Mouse (Mus musculus): ENCODE measurements around the gene Dnah12. TPM values are rescaled to one million over a fixed set of nuclear protein-coding genes. Genes with fewer than 3 reads are reported as not detected.

The Dnah12 gene
- polyA plus RNA-seq, 1 experiment from 2014 or later = 0.01 TPM

DNA sequence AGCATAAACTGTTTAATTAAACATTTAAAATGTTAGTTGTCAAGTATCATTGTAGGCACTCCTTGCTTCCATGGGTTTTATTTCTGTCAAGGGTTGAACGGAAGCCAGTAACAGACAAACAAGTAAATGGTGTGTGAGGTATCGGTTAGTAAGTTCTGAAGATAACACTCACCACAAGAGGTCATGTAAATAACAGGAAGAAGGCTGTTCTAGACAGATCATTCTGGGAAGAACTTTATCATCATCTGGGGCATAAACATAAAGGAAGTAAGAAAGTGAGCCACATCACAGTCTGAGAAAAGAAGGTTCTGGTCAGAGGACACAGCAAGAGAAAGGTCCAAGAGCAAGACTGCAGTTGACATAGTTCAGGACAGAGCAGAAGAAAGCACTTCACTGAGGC lies 132.9 kb downstream of the Dnah12 start:
- Histone ChIP-seq H3K27ac (replicated peaks) (no peak overlapping the region), H3K9ac (no peak overlapping the region), H3K4me3 (no peak overlapping the region), H3K4me2 (no peak overlapping the region), H3K4me1 (replicated peaks) (no peaks in the 10 kb centered on the region), H3K36me3 (no peaks in the 10 kb centered on the region), H3K9me3 (no peaks in the 10 kb centered on the region), H3K27me3 (no peaks in the 10 kb centered on the region)
- WGBS = 91% methylated on average over 2 of the region's 2 CpGs
- no peak for ATAC-seq (ENCODE audit: low read depth)

DNA sequence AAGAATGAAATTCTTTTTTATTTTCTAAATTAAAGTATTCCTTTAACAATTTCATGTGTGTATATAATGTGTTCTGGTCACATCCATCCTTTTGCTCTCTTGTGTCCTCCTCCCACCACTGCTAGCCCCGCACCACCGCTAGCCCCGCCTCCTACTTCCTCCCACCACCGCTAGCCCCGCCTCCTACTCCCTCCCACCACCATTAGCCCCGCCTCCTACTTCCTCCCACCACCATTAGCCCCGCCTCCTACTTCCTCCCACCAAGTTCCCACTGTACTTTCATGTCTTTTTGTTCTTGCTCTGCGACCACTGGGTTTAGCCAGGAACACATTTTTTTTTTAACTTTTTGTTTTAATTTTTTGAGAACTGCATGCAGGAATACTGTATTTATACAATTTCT lies 160.0 kb downstream of the Dnah12 start:
- H3K27me3 ChIP-seq = no peaks in the 10 kb centered on the region
- no peak overlapping the region for H3K4me2 ChIP-seq
- H3K4me1 ChIP-seq (replicated peaks) = no peaks in the 10 kb centered on the region
- H3K27ac ChIP-seq (replicated peaks) = no peak overlapping the region
- WGBS = 81% methylated on average over 8 of the region's 8 CpGs
- no peak overlapping the region for H3K4me3 ChIP-seq
- no peak for ATAC-seq (ENCODE audit: low read depth)
- no peak overlapping the region for H3K9ac ChIP-seq
- H3K9me3 ChIP-seq = no peaks in the 10 kb centered on the region
- no peaks in the 10 kb centered on the region for H3K36me3 ChIP-seq

DNA sequence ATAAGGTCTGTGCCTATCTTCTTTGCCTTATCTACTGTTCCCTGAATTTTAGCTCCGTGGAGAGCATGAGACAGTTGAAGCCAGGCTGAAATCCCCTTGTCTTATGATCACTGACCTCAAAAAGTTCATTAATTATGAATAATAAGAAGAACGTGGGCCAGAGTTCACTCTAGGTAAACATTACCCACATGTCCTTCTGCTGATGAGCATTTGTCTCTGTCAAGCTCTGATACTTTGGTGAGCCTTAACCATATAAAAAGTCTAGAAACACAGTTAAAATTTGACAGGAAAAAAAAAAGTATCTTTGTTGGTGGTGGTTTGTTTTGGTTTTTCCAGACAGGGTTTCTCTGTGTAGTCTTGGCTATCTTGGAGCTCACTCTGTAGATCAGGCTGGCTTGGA lies 161.0 kb downstream of the Dnah12 start:
- H3K9ac ChIP-seq = no peak overlapping the region
- H3K4me1 ChIP-seq (replicated peaks) = no peaks in the 10 kb centered on the region
- no peaks in the 10 kb centered on the region for H3K36me3 ChIP-seq
- WGBS = 82% methylated on average over 2 of the region's 2 CpGs
- no peaks in the 10 kb centered on the region for H3K27me3 ChIP-seq
- H3K27ac ChIP-seq (replicated peaks) = no peak overlapping the region
- no peak overlapping the region for H3K4me2 ChIP-seq
- H3K4me3 ChIP-seq = no peak overlapping the region
- no peaks in the 10 kb centered on the region for H3K9me3 ChIP-seq
- no peak for ATAC-seq (ENCODE audit: low read depth)

DNA sequence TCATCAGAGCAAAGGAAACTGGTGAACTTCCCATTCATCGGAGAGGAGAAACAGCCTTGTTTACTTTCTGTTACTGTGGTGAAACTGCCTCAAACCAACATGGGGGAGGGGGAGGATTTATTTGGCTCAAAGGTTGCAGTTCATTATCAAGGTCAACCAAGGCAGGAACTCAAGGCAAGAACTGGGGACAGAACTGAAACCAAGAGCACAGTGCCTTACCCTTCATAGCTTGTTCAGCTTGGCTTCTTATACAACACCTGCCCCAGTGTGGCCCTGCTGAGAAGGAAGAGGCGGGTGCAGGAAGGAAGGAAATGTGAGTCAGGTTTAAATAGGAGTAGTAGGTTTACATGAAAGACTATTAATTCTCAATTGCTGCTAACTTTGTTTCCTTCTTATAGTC lies 165.3 kb downstream of the Dnah12 start:
- ATAC-seq (ENCODE audit: low read depth) = no peak
- Histone ChIP-seq H3K27ac (replicated peaks) (no peak overlapping the region), H3K9me3 (no peaks in the 10 kb centered on the region), H3K4me1 (replicated peaks) (no peaks in the 10 kb centered on the region), H3K4me2 (no peak overlapping the region), H3K9ac (no peak overlapping the region), H3K27me3 (no peaks in the 10 kb centered on the region), H3K4me3 (no peak overlapping the region), H3K36me3 (no peaks in the 10 kb centered on the region)
- WGBS = 79% methylated on average over 2 of the region's 2 CpGs

DNA sequence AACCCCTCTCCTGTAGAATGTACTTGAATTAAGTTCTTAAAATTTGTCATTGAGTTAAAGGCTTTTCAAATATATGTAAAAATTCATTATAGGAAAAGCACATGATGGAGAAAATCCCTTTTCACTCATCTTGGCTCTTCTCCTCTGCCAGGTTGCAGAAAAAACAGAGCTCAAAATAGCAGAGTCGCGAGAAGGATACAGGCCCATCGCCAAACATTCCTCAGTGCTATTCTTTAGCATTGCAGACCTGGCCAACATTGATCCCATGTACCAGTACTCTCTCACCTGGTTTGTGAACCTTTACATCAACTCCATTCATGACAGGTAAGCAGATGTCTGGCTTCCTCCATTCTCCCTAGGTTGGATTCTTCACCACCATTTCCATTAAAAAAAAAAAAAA lies 165.9 kb downstream of the Dnah12 start:
- H3K27ac ChIP-seq (replicated peaks) = no peak overlapping the region
- ATAC-seq (ENCODE audit: low read depth) = no peak
- no peaks in the 10 kb centered on the region for H3K36me3 ChIP-seq
- H3K4me2 ChIP-seq = no peak overlapping the region
- WGBS = 89% methylated on average over 3 of the region's 3 CpGs
- H3K9me3 ChIP-seq = no peaks in the 10 kb centered on the region
- H3K9ac ChIP-seq = no peak overlapping the region
- H3K4me3 ChIP-seq = no peak overlapping the region
- no peaks in the 10 kb centered on the region for H3K27me3 ChIP-seq
- H3K4me1 ChIP-seq (replicated peaks) = no peaks in the 10 kb centered on the region

DNA sequence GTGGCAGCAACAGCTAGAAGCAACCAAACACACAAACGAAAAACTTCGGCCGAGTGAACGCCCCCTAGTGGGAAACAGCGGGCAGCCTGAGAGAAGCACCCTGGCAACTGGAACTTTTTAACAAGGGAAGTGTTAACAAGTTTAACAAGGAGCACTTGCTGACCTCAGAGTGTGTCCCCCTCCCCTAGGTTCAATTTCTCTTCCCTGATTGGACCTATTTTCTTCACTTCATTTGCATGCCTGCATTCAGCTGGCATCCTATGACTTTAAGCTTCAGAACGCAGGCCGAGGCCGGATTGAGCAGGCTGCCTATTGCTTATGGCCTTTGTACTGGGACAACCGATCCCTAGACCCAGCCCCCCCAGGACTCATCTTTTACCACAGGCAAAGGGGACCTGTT lies 174.3 kb downstream of the Dnah12 start:
- Histone ChIP-seq H3K4me1 (replicated peaks) (no peaks in the 10 kb centered on the region), H3K9me3 (no peaks in the 10 kb centered on the region), H3K27ac (replicated peaks) (no peak overlapping the region), H3K4me3 (no peak overlapping the region), H3K36me3 (no peaks in the 10 kb centered on the region), H3K27me3 (no peaks in the 10 kb centered on the region), H3K9ac (no peak overlapping the region), H3K4me2 (no peak overlapping the region)
- no peak for ATAC-seq (ENCODE audit: low read depth)
- WGBS = 68% methylated on average over 9 of the region's 9 CpGs

DNA sequence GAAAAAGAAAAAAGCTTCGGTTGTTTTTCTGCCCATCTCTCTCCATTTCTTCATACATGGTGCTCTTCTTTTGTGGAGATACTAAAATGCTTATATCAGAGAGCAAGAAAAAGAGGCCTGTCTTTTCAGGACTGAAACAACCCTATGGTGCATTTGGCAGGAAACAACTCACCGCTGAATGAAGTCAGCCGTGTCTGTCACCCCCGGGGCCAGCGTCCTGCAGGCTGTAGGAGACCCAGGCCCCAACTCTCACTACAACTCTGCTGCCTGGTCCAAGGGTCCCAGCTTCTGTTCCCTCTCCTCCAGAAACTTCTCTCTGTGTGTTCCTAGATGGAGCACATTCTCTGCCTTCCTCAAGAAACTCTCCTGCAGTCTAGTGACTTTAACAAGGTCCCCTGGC lies 175.2 kb downstream of the Dnah12 start:
- no peak overlapping the region for H3K4me2 ChIP-seq
- H3K4me3 ChIP-seq = no peak overlapping the region
- no peaks in the 10 kb centered on the region for H3K27me3 ChIP-seq
- no peaks in the 10 kb centered on the region for H3K9me3 ChIP-seq
- H3K27ac ChIP-seq (replicated peaks) = no peak overlapping the region
- no peak overlapping the region for H3K9ac ChIP-seq
- WGBS = 87% methylated on average over 5 of the region's 5 CpGs
- ATAC-seq (ENCODE audit: low read depth) = no peak
- H3K36me3 ChIP-seq = no peaks in the 10 kb centered on the region
- H3K4me1 ChIP-seq (replicated peaks) = no peaks in the 10 kb centered on the region

DNA sequence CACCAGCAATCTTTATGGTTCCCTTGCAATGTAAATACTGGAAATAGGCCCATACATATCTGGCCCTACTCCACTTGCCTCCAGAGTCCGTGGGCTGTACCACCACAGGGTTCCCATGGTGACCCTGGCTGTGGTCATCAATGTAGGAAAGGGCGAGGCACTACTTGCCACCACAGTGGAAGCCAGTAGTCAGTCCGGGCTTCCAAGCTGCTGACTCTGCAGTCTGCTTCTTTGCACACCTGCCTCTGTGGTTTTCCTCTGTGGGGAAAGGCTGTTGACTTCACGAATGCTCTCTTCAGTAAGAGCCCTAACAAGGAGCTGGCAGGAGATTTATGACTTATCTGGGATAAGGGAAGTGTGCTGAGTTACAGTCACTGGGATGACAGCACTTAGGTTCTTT lies 185.7 kb downstream of the Dnah12 start:
- H3K9me3 ChIP-seq = no peaks in the 10 kb centered on the region
- no peak overlapping the region for H3K4me3 ChIP-seq
- no peak overlapping the region for H3K9ac ChIP-seq
- H3K27ac ChIP-seq (replicated peaks) = no peak overlapping the region
- no peaks in the 10 kb centered on the region for H3K4me1 ChIP-seq (replicated peaks)
- no peaks in the 10 kb centered on the region for H3K27me3 ChIP-seq
- no peak for ATAC-seq (ENCODE audit: low read depth)
- H3K4me2 ChIP-seq = no peak overlapping the region
- H3K36me3 ChIP-seq = no peaks in the 10 kb centered on the region
- WGBS = 66% methylated on average over 4 of the region's 4 CpGs

DNA sequence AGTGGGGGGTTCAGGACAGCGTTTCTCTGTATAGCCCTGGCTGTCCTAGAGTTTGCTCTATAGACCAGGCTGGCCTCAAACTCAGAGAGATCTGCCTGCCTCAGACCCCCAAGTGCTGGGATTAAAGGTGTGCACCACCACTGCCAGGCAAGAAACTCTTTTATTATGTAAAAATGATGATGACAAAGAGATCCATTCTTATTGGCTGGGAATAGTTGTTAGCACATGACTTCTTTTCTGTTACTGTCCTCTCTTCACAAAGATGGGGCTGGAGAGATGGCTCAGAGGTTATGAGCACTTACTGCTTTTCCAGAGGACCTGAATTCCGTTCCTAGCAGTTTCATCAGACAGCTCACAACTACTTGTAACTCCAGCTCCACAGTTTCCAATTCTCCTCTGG lies 186.9 kb downstream of the Dnah12 start:
- H3K4me3 ChIP-seq = no peak overlapping the region
- H3K36me3 ChIP-seq = no peaks in the 10 kb centered on the region
- H3K27ac ChIP-seq (replicated peaks) = no peak overlapping the region

DNA sequence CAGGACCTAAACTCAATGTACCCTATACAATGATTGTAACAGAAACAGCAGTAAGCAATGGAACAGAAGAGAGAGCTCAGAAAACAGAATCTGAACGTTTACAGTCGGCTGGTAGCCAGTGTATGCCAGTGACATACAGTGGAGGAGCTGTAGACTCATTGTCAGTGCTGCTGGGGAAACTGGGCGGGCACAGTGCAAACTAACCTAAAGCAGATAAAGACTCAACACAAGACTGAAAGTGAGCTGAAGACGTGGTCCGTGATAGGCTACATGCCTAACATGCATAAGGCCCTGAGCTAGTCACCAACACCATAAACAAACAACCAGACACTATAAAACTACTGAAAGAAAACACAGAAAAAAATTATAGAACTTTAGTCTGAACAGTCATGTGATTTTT lies 188.6 kb downstream of the Dnah12 start:
- H3K9ac ChIP-seq = no peak overlapping the region
- no peak for ATAC-seq (ENCODE audit: low read depth)

More for the DNA sequence above, 186.9 kb downstream of the Dnah12 start:
- Histone ChIP-seq H3K9ac (no peak overlapping the region), H3K9me3 (no peaks in the 10 kb centered on the region), H3K4me2 (no peak overlapping the region), H3K27me3 (no peaks in the 10 kb centered on the region), H3K4me1 (replicated peaks) (no peaks in the 10 kb centered on the region)
- ATAC-seq (ENCODE audit: low read depth) = no peak
- WGBS = 78% methylated on average over 2 of the region's 2 CpGs

DNA sequence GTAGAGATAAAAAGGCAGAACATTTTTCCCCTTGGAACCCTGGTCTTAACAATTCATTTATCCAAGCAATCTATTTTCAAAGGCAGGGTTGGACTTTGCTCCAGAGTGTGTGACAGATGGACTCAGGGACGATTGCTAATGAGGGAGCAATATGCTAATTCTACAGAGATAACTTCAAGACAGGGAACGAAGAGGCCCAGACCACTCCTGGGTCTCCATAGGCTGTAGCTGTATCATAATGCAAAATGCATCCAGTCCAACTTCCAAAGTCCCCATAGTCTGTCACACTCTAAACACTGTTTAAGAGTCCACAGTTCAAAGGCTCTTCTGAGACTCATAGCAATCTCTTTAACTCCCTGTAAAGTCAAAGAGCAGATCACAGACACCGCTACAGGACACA lies 194.2 kb downstream of the Dnah12 start:
- Histone ChIP-seq H3K4me2 (no peak overlapping the region), H3K4me3 (no peak overlapping the region), H3K36me3 (no peaks in the 10 kb centered on the region), H3K4me1 (replicated peaks) (no peaks in the 10 kb centered on the region), H3K27ac (replicated peaks) (no peak overlapping the region), H3K9ac (no peak overlapping the region), H3K27me3 (no peaks in the 10 kb centered on the region), H3K9me3 (no peaks in the 10 kb centered on the region)
- no peak for ATAC-seq (ENCODE audit: low read depth)
- WGBS = 61% methylated on average over 3 of the region's 3 CpGs

More for the DNA sequence above, 188.6 kb downstream of the Dnah12 start:
- no peak overlapping the region for H3K27ac ChIP-seq (replicated peaks)
- 88% methylated on average over 5 of the region's 5 CpGs for WGBS
- no peak overlapping the region for H3K4me2 ChIP-seq
- H3K4me3 ChIP-seq = no peak overlapping the region
- no peaks in the 10 kb centered on the region for H3K36me3 ChIP-seq
- no peaks in the 10 kb centered on the region for H3K4me1 ChIP-seq (replicated peaks)
- H3K9me3 ChIP-seq = no peaks in the 10 kb centered on the region
- no peaks in the 10 kb centered on the region for H3K27me3 ChIP-seq

DNA sequence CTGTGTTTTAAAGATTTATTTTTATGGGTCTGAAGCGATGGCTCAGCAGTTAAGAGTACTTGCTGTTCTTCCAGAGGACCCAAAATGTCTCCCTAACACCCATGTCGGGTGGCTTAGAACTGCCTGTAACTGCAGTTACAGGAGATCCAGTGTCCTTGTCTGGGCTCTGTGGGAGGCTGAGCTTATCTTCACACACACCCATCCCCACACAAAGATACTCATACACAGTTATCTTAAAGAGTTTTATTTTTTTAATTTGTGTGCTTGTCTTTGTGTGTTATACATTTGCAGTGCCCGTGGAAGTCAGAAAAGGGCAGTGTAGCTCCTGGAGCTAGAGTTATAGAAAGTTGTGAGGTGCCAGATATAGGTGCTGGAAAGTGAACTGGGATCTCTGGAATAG lies 197.7 kb downstream of the Dnah12 start:
- 91% methylated on average over 3 of the region's 3 CpGs for WGBS
- H3K9ac ChIP-seq = no peak overlapping the region
- H3K27me3 ChIP-seq = no peaks in the 10 kb centered on the region
- no peak overlapping the region for H3K27ac ChIP-seq (replicated peaks)
- H3K36me3 ChIP-seq = no peaks in the 10 kb centered on the region
- H3K4me2 ChIP-seq = no peak overlapping the region
- ATAC-seq (ENCODE audit: low read depth) = no peak
- no peaks in the 10 kb centered on the region for H3K9me3 ChIP-seq
- no peaks in the 10 kb centered on the region for H3K4me1 ChIP-seq (replicated peaks)
- H3K4me3 ChIP-seq = no peak overlapping the region

DNA sequence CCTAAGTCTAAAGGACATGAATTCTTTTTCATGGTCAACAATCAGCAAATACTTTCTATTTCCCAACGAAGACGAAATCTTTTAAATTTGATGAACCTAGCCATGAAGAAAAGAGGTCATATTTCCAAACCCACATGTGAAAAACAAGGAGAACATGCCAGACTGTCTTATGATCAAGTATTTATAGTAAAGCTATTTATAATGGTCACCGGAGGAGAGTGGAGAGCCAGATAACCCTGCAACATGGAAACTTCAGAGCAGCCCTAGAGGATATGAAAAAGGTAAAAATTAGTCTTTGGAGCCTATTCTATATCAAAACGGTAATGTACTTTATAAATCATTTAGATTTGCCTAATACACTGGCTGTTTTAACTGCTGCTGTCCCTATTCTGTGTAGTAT lies 201.3 kb downstream of the Dnah12 start, which contains the start of gene Asb14:
TSS of gene Asb14 (plus strand) at position 166 of the 400 bp plus-strand sequence.
- H3K36me3 ChIP-seq = no peaks in the 10 kb centered on the region
- no peak for ATAC-seq (ENCODE audit: low read depth)
- no peak within 1 kb of the TSS for H3K9ac ChIP-seq
- H3K9me3 ChIP-seq = no peaks in the 10 kb centered on the region
- no peak within 1 kb of the TSS for H3K4me2 ChIP-seq
- no peaks in the 10 kb centered on the region for H3K27me3 ChIP-seq
- H3K4me1 ChIP-seq (replicated peaks) = no peaks in the 10 kb centered on the region
- no peak within 1 kb of the TSS for H3K4me3 ChIP-seq
- WGBS = 93% methylated on average over 4 of the region's 4 CpGs
- H3K27ac ChIP-seq (replicated peaks) = no peak within 1 kb of the TSS
